Mouse (Mus musculus): ENCODE measurements around the gene Mfrp.

DNA sequence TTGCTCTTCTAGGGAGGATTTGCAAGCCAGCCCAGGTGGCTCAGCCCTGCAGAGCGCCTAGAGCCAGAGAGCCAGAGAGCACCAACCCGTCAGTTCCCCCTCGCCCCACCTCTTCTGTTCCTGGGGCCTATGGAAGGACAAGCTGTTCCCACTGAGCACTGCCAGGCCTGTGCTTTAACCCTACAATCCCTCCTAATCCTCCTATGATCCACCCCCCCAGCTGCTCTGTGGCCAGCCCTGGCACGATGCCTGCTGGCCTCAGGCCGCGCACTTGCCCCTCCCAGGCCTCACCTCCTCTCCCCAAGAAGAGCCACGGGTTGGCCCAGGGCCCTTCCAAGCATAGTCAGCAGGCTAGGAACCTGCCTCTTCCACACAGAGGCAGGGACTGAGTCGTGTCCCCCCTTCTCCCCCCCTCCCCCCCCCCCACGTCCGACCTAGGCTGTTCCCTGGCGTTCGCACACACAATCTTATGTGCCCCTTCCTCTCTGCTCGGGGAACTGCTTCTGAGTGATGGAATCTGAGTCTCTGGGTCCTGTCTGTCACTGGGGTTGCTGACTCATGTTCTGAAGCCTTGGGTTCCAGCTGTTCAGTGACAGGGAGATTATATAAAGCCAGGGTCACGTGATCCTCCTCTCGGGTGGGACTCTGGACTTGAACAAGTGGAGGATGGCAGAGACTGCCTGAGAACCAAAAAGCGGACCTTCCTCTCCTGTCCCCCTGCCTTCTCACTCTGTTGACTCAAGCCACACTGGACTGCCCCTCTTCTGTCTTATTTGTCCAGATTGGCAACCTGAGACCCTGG lies 22.4 kb upstream of the Mfrp start:
- TF ChIP-seq CTCF (conservative IDR thresholded peaks at IDR 0.05; ENCODE audit: low read length) (no peak), POU5F1 (IDR thresholded peaks at IDR 0.05; ENCODE audit: borderline replicate concordance, low read length) (no peak)
